ENCODE assay signal across 8 mouse cellular contexts in genomic region chr11:86484910-86485510, GRCm38 (mm10). TPM values are rescaled to one million over a fixed set of nuclear protein-coding genes. Genes with fewer than 3 reads are reported as not detected.
A peak's percentile ranks its signal among the peaks of the same experiment; 100 is the strongest.
DNase-seq lines count a peak whose midpoint lies in the region; TF ChIP-seq lines count a peak whose summit lies in the region.

No protein-coding gene starts in this region.

- peak; percentile 33 for DNase-seq in ES-E14 (ENCODE audit: low read depth, low spot score)
- peak; percentile 74 for DNase-seq in brain, embryonic 14.5 days (ENCODE audit: low read depth)
- DNase-seq in forebrain, embryonic 10.5 days (ENCODE audit: extremely low spot score, low spot score), result peak; percentile 64
- no peak for DNase-seq in hindbrain, embryonic 10.5 days (ENCODE audit: low spot score)
- DNase-seq in layer of hippocampus, postnatal 36 days, result peak; percentile 46 to 57
- peak; percentile 47 for DNase-seq in lung, postnatal 14 days
- peak; percentile 27 for DNase-seq in ovary, postnatal 14 days (ENCODE audit: low spot score)
- peak; percentile 42 for DNase-seq in urinary bladder, postnatal 14 days (ENCODE audit: low spot score)

- in situ Hi-C loops in ES-E14 (cut with MboI; ENCODE audit: low sequenced_read_pairs in 2 of 2, unreplicated experiment in 2 of 2), result no loop called here

- no peak for TF ChIP-seq CTCF in brain, embryonic 14.5 days (IDR thresholded peaks at IDR 0.05; ENCODE audit: borderline replicate concordance, extremely low read depth, insufficient read depth, insufficient read length)

- under 1% methylated on average over 25 of the region's 25 CpGs for WGBS in forebrain, embryonic 10.5 days
- under 1% methylated on average over 25 of the region's 25 CpGs for WGBS in hindbrain, embryonic 10.5 days

- H3K9ac ChIP-seq in ES-E14 (ENCODE audit: insufficient read depth, low read depth, low read length, poor library complexity, severe bottlenecking), result peak overlapping the region; percentile 86

- peak overlapping the region; percentile 85 to 95 for H3K4me3 ChIP-seq in ES-E14 (ENCODE audit: insufficient read depth in 1 of 2, low read depth in 1 of 2, low read length in 2 of 2, poor library complexity in 1 of 2, severe bottlenecking in 1 of 2)
- H3K4me3 ChIP-seq in forebrain, embryonic 10.5 days, result peak overlapping the region; percentile 68
- peak overlapping the region; percentile 62 for H3K4me3 ChIP-seq in hindbrain, embryonic 10.5 days

- H3K9me3 ChIP-seq in ES-E14 (ENCODE audit: control insufficient read depth, insufficient read depth, low read depth, low read length), result no peaks in the 10 kb centered on the region
- no peaks in the 10 kb centered on the region for H3K9me3 ChIP-seq in forebrain, embryonic 10.5 days
- H3K9me3 ChIP-seq in hindbrain, embryonic 10.5 days, result no peaks in the 10 kb centered on the region

- H3K4me1 ChIP-seq in ES-E14 (ENCODE audit: control insufficient read depth in 2 of 2, insufficient read depth in 2 of 2, low read length in 2 of 2, poor library complexity in 1 of 2), result no peaks in the 10 kb centered on the region
- H3K4me1 ChIP-seq in forebrain, embryonic 10.5 days, result peaks cover 15% of the 10 kb centered on the region
- H3K4me1 ChIP-seq in hindbrain, embryonic 10.5 days (replicated peaks), result peaks cover 14% of the 10 kb centered on the region

- H3K27me3 ChIP-seq in forebrain, embryonic 10.5 days (ENCODE audit: poor library complexity, severe bottlenecking), result peaks cover 12% of the 10 kb centered on the region
- H3K27me3 ChIP-seq in hindbrain, embryonic 10.5 days (ENCODE audit: insufficient read depth, poor library complexity, severe bottlenecking), result no peaks in the 10 kb centered on the region

- H3K36me3 ChIP-seq in ES-E14 (ENCODE audit: control insufficient read depth, insufficient read depth, low read length, poor library complexity, severe bottlenecking), result no peaks in the 10 kb centered on the region
- H3K36me3 ChIP-seq in forebrain, embryonic 10.5 days (replicated peaks), result peaks cover 8% of the 10 kb centered on the region
- peaks cover 13% of the 10 kb centered on the region for H3K36me3 ChIP-seq in hindbrain, embryonic 10.5 days

- no peak overlapping the region for H3K27ac ChIP-seq in ES-E14 (ENCODE audit: insufficient read depth, low read depth, low read length, poor library complexity, severe bottlenecking)
- H3K27ac ChIP-seq in forebrain, embryonic 10.5 days, result peak overlapping the region; percentile 89
- peak overlapping the region; percentile 89 for H3K27ac ChIP-seq in hindbrain, embryonic 10.5 days

- TF ChIP-seq POLR2A in brain, embryonic 14.5 days (IDR thresholded peaks at IDR 0.05; ENCODE audit: borderline replicate concordance, extremely low read depth, insufficient read depth, insufficient read length, poor library complexity, severe bottlenecking), result no peak

TF ChIP-seq in ES-E14, 5 proteins besides CTCF, POLR2A, EP300 and RAD21:
- TF ChIP-seq ZC3H11A (IDR thresholded peaks at IDR 0.05; ENCODE audit: borderline replicate concordance, low read depth, low read length) (no peak), ZNF384 (IDR thresholded peaks at IDR 0.05; ENCODE audit: low read depth, low read length) (no peak), HCFC1 (IDR thresholded peaks at IDR 0.05; ENCODE audit: borderline replicate concordance, insufficient read depth, low read length) (no peak), CHD2 (IDR thresholded peaks at IDR 0.05; ENCODE audit: low read depth, low read length) (no peak), MAFK (IDR thresholded peaks at IDR 0.05; ENCODE audit: insufficient read depth, low read depth, low read length) (no peak)

RNA-seq across cellular contexts. Expression of gene Rnft1, which starts 0.6 kb away (rescaled TPM):
- 33.5 and 34.5 TPM in 2 replicates for total RNA-seq in ES-E14 (2012; rRNA removed)
- polyA plus RNA-seq in brain, embryonic 14.5 days (2012; rRNA removed), result 6.3 and 8.3 TPM in 2 replicates
- 21.8 and 22.4 TPM in 2 replicates for polyA plus RNA-seq in forebrain, embryonic 10.5 days (2016; fragmentation: Nextera tagmentation; extraction: Ambion mirVana)
- polyA plus RNA-seq in hindbrain, embryonic 10.5 days (2016; fragmentation: Nextera tagmentation; extraction: Ambion mirVana), result 19.7 and 25.1 TPM in 2 replicates
- total RNA-seq in layer of hippocampus, postnatal 36 days (2021), result 10 to 100 TPM; 28.0 to 32.1 TPM

RNA-seq across cellular contexts. Expression of gene Rps6kb1, which starts 59.6 kb away (rescaled TPM):
- 41.4 and 43.1 TPM in 2 replicates for total RNA-seq in ES-E14 (2012; rRNA removed)
- 25.5 and 28.5 TPM in 2 replicates for polyA plus RNA-seq in brain, embryonic 14.5 days (2012; rRNA removed)
- polyA plus RNA-seq in forebrain, embryonic 10.5 days (2016; fragmentation: Nextera tagmentation; extraction: Ambion mirVana), result 63.7 and 66.0 TPM in 2 replicates
- 43.5 and 53.6 TPM in 2 replicates for polyA plus RNA-seq in hindbrain, embryonic 10.5 days (2016; fragmentation: Nextera tagmentation; extraction: Ambion mirVana)
- total RNA-seq in layer of hippocampus, postnatal 36 days (2021), result 10 to 100 TPM; 38.5 to 41.6 TPM

RNA-seq across cellular contexts. Expression of gene Tubd1, which starts 59.8 kb away (rescaled TPM):
- total RNA-seq in ES-E14 (2012; rRNA removed), result 3.0 and 6.5 TPM in 2 replicates
- polyA plus RNA-seq in brain, embryonic 14.5 days (2012; rRNA removed), result 4.4 and 6.6 TPM in 2 replicates
- 14.1 and 14.2 TPM in 2 replicates for polyA plus RNA-seq in forebrain, embryonic 10.5 days (2016; fragmentation: Nextera tagmentation; extraction: Ambion mirVana)
- polyA plus RNA-seq in hindbrain, embryonic 10.5 days (2016; fragmentation: Nextera tagmentation; extraction: Ambion mirVana), result 12.7 and 12.8 TPM in 2 replicates
- 1 to 10 TPM; 7.0 to 8.8 TPM for total RNA-seq in layer of hippocampus, postnatal 36 days (2021)
